Mouse (Mus musculus) thymus, adult 2 months (tissue): ENCODE measurements around the gene 1700017B05Rik.

Source experiments
- CTCF ChIP-seq: fragments of 200-500 bp; IDR thresholded peaks from 2 replicates; pipeline ENCODE4 v1.5.1; 2012; ENCODE audit warnings: mild to moderate bottlenecking, control low read depth, low read length, moderate library complexity, borderline replicate concordance; ENCODE audit not compliant: control insufficient read depth, poor library complexity, insufficient read depth; ENCODE audit errors: extremely low read depth
- POLR2A ChIP-seq: fragments of 200-500 bp; IDR thresholded peaks from 2 replicates; pipeline ENCODE4 v1.6.1; 2012; ENCODE audit warnings: mild to moderate bottlenecking, low read length, control low read depth, moderate library complexity; ENCODE audit not compliant: control insufficient read depth, poor library complexity, insufficient read depth; ENCODE audit errors: extremely low read depth

GRCm38 (mm10) chr9:57237705-57238104 lies 24.7 kb downstream of the 1700017B05Rik start:
- TF ChIP-seq POLR2A: no peak
- no peak for TF ChIP-seq CTCF
